Mouse (Mus musculus) embryonic fibroblast, embryonic 13.5 days (primary cell): Measurements from ENCODE around the gene Mylk.

ENCODE experiments used
- CTCF ChIP-seq: IDR thresholded peaks from 2 replicates; pipeline ENCODE4 v1.5.1; 2011; ENCODE audit warnings: mild to moderate bottlenecking, control low read depth, low read length, moderate library complexity, borderline replicate concordance; ENCODE audit not compliant: insufficient read depth
- POLR2A ChIP-seq: IDR thresholded peaks from 2 replicates; pipeline ENCODE4 v1.6.1; 2011; ENCODE audit warnings: low read depth, mild to moderate bottlenecking, control low read depth, low read length, moderate library complexity

- TF ChIP-seq CTCF: no peak
- no peak for TF ChIP-seq POLR2A
These were observed 213.7 kb downstream of the Mylk start for GRCm38 (mm10) chr16:34958667-34959066.
